Mouse (Mus musculus): ENCODE data around the gene Pdcl3.
"Not testable (repeated sequence)": the region's sequence is repeated elsewhere in the genome, so short reads cannot be mapped to it uniquely, and the experiment has no call there.

The Pdcl3 gene

GRCm38 (mm10) chr1:39025840-39026239 is 40.4 kb downstream of the Pdcl3 start:
- no peak for DNase-seq

GRCm38 (mm10) chr1:39029176-39029575 is 43.8 kb downstream of the Pdcl3 start:
- DNase-seq, result peak; percentile 3

GRCm38 (mm10) chr1:39030108-39030507 is 44.7 kb downstream of the Pdcl3 start:
- DNase-seq, result no peak

GRCm38 (mm10) chr1:39035817-39036216 is 50.4 kb downstream of the Pdcl3 start:
- DNase-seq, result no peak

- DNase-seq, result no peak
These were observed 56.8 kb downstream of the Pdcl3 start for GRCm38 (mm10) chr1:39042188-39042587.

GRCm38 (mm10) chr1:39044442-39044841 is 59.0 kb downstream of the Pdcl3 start:
- not testable (repeated sequence) for DNase-seq

- DNase-seq, result no peak
These were observed 61.3 kb downstream of the Pdcl3 start for GRCm38 (mm10) chr1:39046689-39047088.
